Mouse (Mus musculus) limb, embryonic 12.5 days (tissue): ENCODE results near the gene Jmy. TPM values are rescaled to one million over a fixed set of nuclear protein-coding genes. Genes with fewer than 3 reads are reported as not detected.

Experiments used
- ATAC-seq: fragments of 200-750 bp; cut with Nextera tagmentation; 2 replicates; pipeline ENCODE4 v1.8.0; 2017; ENCODE audit warnings: low read depth, moderate TSS enrichment; ENCODE audit not compliant: insufficient number of reproducible peaks, insufficient read depth, low FRiP score, low TSS enrichment
- H3K27ac ChIP-seq: fragments of 300-500 bp; sonication (generic); 2 replicates; pipeline ENCODE4 v1.5.1; 2016; ENCODE audit warnings: mild to moderate bottlenecking, moderate library complexity
- H3K27me3 ChIP-seq: fragments of 300-500 bp; sonication (generic); 2 replicates; pipeline ENCODE4 v1.6.1; 2016; ENCODE audit warnings: mild to moderate bottlenecking, moderate library complexity
- H3K36me3 ChIP-seq: fragments of 300-500 bp; sonication (generic); 2 replicates; pipeline ENCODE4 v1.6.1; 2016; ENCODE audit warnings: mild to moderate bottlenecking, moderate library complexity
- H3K4me1 ChIP-seq: fragments of 300-500 bp; sonication (generic); replicated peaks from 2 replicates; pipeline ENCODE4 v1.6.1; 2016
- H3K4me2 ChIP-seq: fragments of 300-500 bp; sonication (generic); 2 replicates; pipeline ENCODE4 v1.6.1; 2016; ENCODE audit warnings: mild to moderate bottlenecking, moderate library complexity
- H3K4me3 ChIP-seq: fragments of 300-500 bp; sonication (generic); replicated peaks from 2 replicates; pipeline ENCODE4 v1.5.1; 2016; ENCODE audit warnings: mild to moderate bottlenecking
- H3K9ac ChIP-seq: fragments of 300-500 bp; sonication (generic); replicated peaks from 2 replicates; pipeline ENCODE4 v1.6.1; 2016; ENCODE audit warnings: mild to moderate bottlenecking, moderate library complexity
- H3K9me3 ChIP-seq: fragments of 300-500 bp; sonication (generic); 2 replicates; pipeline ENCODE4 v1.6.1; 2016; ENCODE audit warnings: mild to moderate bottlenecking, moderate library complexity
- WGBS: fragments of 180-500 bp; shearing (Covaris S2); methylation state at CpG from one replicate; pipeline ENCODE4 v1.1.7; 2016; 5-methylcytosine and 5-hydroxymethylcytosine counted together
- polyA plus RNA-seq: library from polyadenylated mRNA; unstranded; fragments of >200 nt; fragmentation: Nextera tagmentation; extraction: Ambion mirVana; gene quantifications from 2 replicates; pipeline ENCODE4 v1.2.1, GENCODE M21; 2016

Jmy gene
- polyA plus RNA-seq, 1 experiment from 2014 or later = 12.5 TPM

- H3K4me2 ChIP-seq = no peak overlapping the region
- H3K9ac ChIP-seq = no peak overlapping the region
- 92% methylated on average over 6 of the region's 6 CpGs for WGBS
- no peak overlapping the region for H3K27ac ChIP-seq
- H3K36me3 ChIP-seq = peaks cover 47% of the 10 kb centered on the region
- ATAC-seq = no peak
- H3K4me3 ChIP-seq = no peak overlapping the region
- H3K4me1 ChIP-seq = no peaks in the 10 kb centered on the region
- H3K27me3 ChIP-seq = no peaks in the 10 kb centered on the region
- no peaks in the 10 kb centered on the region for H3K9me3 ChIP-seq
Observed at GRCm38 (mm10) chr13:93453275-93453674, 46.3 kb downstream of the Jmy start.

- Histone ChIP-seq H3K36me3 (peaks cover 64% of the 10 kb centered on the region), H3K27me3 (no peaks in the 10 kb centered on the region), H3K27ac (no peak overlapping the region), H3K4me1 (no peaks in the 10 kb centered on the region), H3K4me3 (no peak overlapping the region), H3K9ac (no peak overlapping the region), H3K4me2 (no peak overlapping the region), H3K9me3 (no peaks in the 10 kb centered on the region)
- 93% methylated on average over 3 of the region's 3 CpGs for WGBS
- no peak for ATAC-seq
Observed at GRCm38 (mm10) chr13:93440167-93440566, 59.4 kb downstream of the Jmy start.

- Histone ChIP-seq H3K9ac (no peak overlapping the region), H3K4me2 (no peak overlapping the region), H3K4me1 (no peaks in the 10 kb centered on the region), H3K27me3 (no peaks in the 10 kb centered on the region), H3K36me3 (peaks cover 19% of the 10 kb centered on the region; the same call in 1 of the 2 replicates), H3K4me3 (no peak overlapping the region), H3K9me3 (no peaks in the 10 kb centered on the region), H3K27ac (no peak overlapping the region)
- no peak for ATAC-seq
- 98% methylated on average over 1 of the region's 1 CpGs for WGBS
Observed at GRCm38 (mm10) chr13:93429205-93429604, 70.4 kb downstream of the Jmy start.

- Histone ChIP-seq H3K9me3 (no peaks in the 10 kb centered on the region), H3K36me3 (peaks cover 12% of the 10 kb centered on the region; the same call in 1 of the 2 replicates), H3K27me3 (no peaks in the 10 kb centered on the region), H3K4me2 (no peak overlapping the region), H3K4me3 (no peak overlapping the region), H3K9ac (no peak overlapping the region), H3K4me1 (no peaks in the 10 kb centered on the region), H3K27ac (no peak overlapping the region)
- WGBS = 95% methylated on average over 5 of the region's 5 CpGs
- ATAC-seq = no peak
Observed at GRCm38 (mm10) chr13:93427920-93428876, 71.4 kb downstream of the Jmy start.

GRCm38 (mm10) chr13:93423224-93423623 lies 76.4 kb downstream of the Jmy start:
- Histone ChIP-seq H3K4me3 (no peak overlapping the region), H3K4me2 (no peak overlapping the region), H3K27me3 (no peaks in the 10 kb centered on the region), H3K4me1 (no peaks in the 10 kb centered on the region), H3K36me3 (no peaks in the 10 kb centered on the region), H3K9me3 (no peaks in the 10 kb centered on the region), H3K27ac (no peak overlapping the region), H3K9ac (no peak overlapping the region)
- 77% methylated on average over 2 of the region's 2 CpGs for WGBS
- no peak for ATAC-seq

GRCm38 (mm10) chr13:93419779-93420178 lies 79.8 kb downstream of the Jmy start:
- ATAC-seq = no peak
- 77% methylated on average over 2 of the region's 2 CpGs for WGBS
- no peaks in the 10 kb centered on the region for H3K27me3 ChIP-seq

GRCm38 (mm10) chr13:93418292-93418691 lies 81.3 kb downstream of the Jmy start:
- WGBS = 84% methylated on average over 2 of the region's 2 CpGs
- Histone ChIP-seq H3K9me3 (no peaks in the 10 kb centered on the region), H3K9ac (no peak overlapping the region), H3K4me3 (no peak overlapping the region), H3K4me2 (no peak overlapping the region), H3K27me3 (no peaks in the 10 kb centered on the region), H3K4me1 (no peaks in the 10 kb centered on the region), H3K27ac (no peak overlapping the region), H3K36me3 (no peaks in the 10 kb centered on the region)
- no peak for ATAC-seq

More at GRCm38 (mm10) chr13:93419779-93420178, 79.8 kb downstream of the Jmy start:
- no peak overlapping the region for H3K4me3 ChIP-seq
- no peak overlapping the region for H3K9ac ChIP-seq
- H3K4me1 ChIP-seq = no peaks in the 10 kb centered on the region
- no peaks in the 10 kb centered on the region for H3K9me3 ChIP-seq
- H3K4me2 ChIP-seq = no peak overlapping the region
- no peaks in the 10 kb centered on the region for H3K36me3 ChIP-seq
- H3K27ac ChIP-seq = no peak overlapping the region

GRCm38 (mm10) chr13:93415055-93415454 lies 84.6 kb downstream of the Jmy start:
- WGBS = 95% methylated on average over 5 of the region's 5 CpGs
- Histone ChIP-seq H3K4me2 (no peak overlapping the region), H3K4me3 (no peak overlapping the region), H3K9me3 (no peaks in the 10 kb centered on the region), H3K27me3 (no peaks in the 10 kb centered on the region), H3K27ac (no peak overlapping the region), H3K36me3 (no peaks in the 10 kb centered on the region), H3K9ac (no peak overlapping the region), H3K4me1 (no peaks in the 10 kb centered on the region; the same call in 1 of the 2 replicates)
- ATAC-seq = no peak

GRCm38 (mm10) chr13:93410343-93410742 lies 89.3 kb downstream of the Jmy start:
- Histone ChIP-seq H3K4me3 (no peak overlapping the region), H3K4me2 (no peak overlapping the region), H3K4me1 (no peaks in the 10 kb centered on the region; the same call in 1 of the 2 replicates), H3K36me3 (peaks cover 8% of the 10 kb centered on the region), H3K9ac (no peak overlapping the region), H3K27me3 (no peaks in the 10 kb centered on the region), H3K27ac (no peak overlapping the region), H3K9me3 (no peaks in the 10 kb centered on the region)
- ATAC-seq = no peak
- 93% methylated on average over 4 of the region's 4 CpGs for WGBS

- H3K27me3 ChIP-seq = no peaks in the 10 kb centered on the region
- H3K9ac ChIP-seq = no peak overlapping the region
- no peaks in the 10 kb centered on the region for H3K9me3 ChIP-seq
- H3K4me1 ChIP-seq = no peaks in the 10 kb centered on the region
- H3K36me3 ChIP-seq = peaks cover 17% of the 10 kb centered on the region
- H3K27ac ChIP-seq = no peak overlapping the region
- no peak overlapping the region for H3K4me2 ChIP-seq
- WGBS = 88% methylated on average over 5 of the region's 5 CpGs
- ATAC-seq = no peak
- H3K4me3 ChIP-seq = no peak overlapping the region
Observed at GRCm38 (mm10) chr13:93406855-93407254, 92.8 kb downstream of the Jmy start.

- ATAC-seq = no peak
- no peaks in the 10 kb centered on the region for H3K4me1 ChIP-seq
- no peak overlapping the region for H3K9ac ChIP-seq
- H3K27ac ChIP-seq = no peak overlapping the region
- H3K4me2 ChIP-seq = no peak overlapping the region
- no peaks in the 10 kb centered on the region for H3K9me3 ChIP-seq
- H3K36me3 ChIP-seq = peaks cover 29% of the 10 kb centered on the region
- no peaks in the 10 kb centered on the region for H3K27me3 ChIP-seq
- 95% methylated on average over 7 of the region's 7 CpGs for WGBS
- no peak overlapping the region for H3K4me3 ChIP-seq
Observed at GRCm38 (mm10) chr13:93401947-93402346, 97.7 kb downstream of the Jmy start.
